In genomic region chr4:36560997-36561396, GRCm38 (mm10) we compare ENCODE assay signal across 32 mouse cellular contexts.
"Had no signal": no experiment of that assay in that cellular context is flagged by ENCODE, and none has a peak within 500 bp of the region (broad histone marks: within the 10 kb centered on the region; RNA-seq: fewer than 3 reads in every experiment).

No protein-coding gene starts in this region.

- H3K36me3 ChIP-seq: limb, embryonic 10.5 days; limb, embryonic 12.5 days; limb, embryonic 13.5 days; limb, embryonic 15.5 days; liver, embryonic 12.5 days; liver, embryonic 13.5 days; liver, embryonic 15.5 days; lung, embryonic 15.5 days; midbrain, embryonic 10.5 days; midbrain, embryonic 12.5 days; midbrain, embryonic 13.5 days; midbrain, embryonic 15.5 days; neural tube, embryonic 12.5 days had no signal

- H3K27me3 ChIP-seq: limb, embryonic 12.5 days; limb, embryonic 13.5 days; limb, embryonic 15.5 days; liver, embryonic 12.5 days; liver, embryonic 13.5 days; liver, embryonic 15.5 days; lung, embryonic 15.5 days; megakaryocyte, embryonic 14.5 days; midbrain, embryonic 12.5 days; midbrain, embryonic 13.5 days; midbrain, embryonic 15.5 days; neural tube, embryonic 12.5 days had no signal

- H3K9me3 ChIP-seq: limb, embryonic 10.5 days; limb, embryonic 12.5 days; limb, embryonic 13.5 days; limb, embryonic 15.5 days; liver, embryonic 12.5 days; liver, embryonic 13.5 days; liver, embryonic 15.5 days; lung, embryonic 15.5 days; megakaryocyte, embryonic 14.5 days; midbrain, embryonic 10.5 days; midbrain, embryonic 12.5 days; midbrain, embryonic 13.5 days; midbrain, embryonic 15.5 days; neural tube, embryonic 12.5 days had no signal

- H3K27ac ChIP-seq: limb, embryonic 10.5 days; limb, embryonic 12.5 days; limb, embryonic 13.5 days; limb, embryonic 15.5 days; liver, embryonic 12.5 days; liver, embryonic 13.5 days; liver, embryonic 14.5 days; liver, embryonic 15.5 days; lung, embryonic 15.5 days; macrophage; midbrain, embryonic 10.5 days; midbrain, embryonic 12.5 days; midbrain, embryonic 13.5 days; midbrain, embryonic 15.5 days; neural tube, embryonic 12.5 days had no signal

- DNase-seq: left cerebral cortex, postnatal 4 days; liver; liver, embryonic 13.5 days; liver, postnatal 0 days; lung, adult 18-20 months; lung, adult 2 months; lung, embryonic 14.5 days; lung, postnatal 10 days; lung, postnatal 14 days; lung, postnatal 36 days; lung, postnatal 4 days; midbrain, embryonic 14.5 days had no signal

- ATAC-seq: liver, embryonic 12.5 days; liver, postnatal 0 days; lung, postnatal 0 days; midbrain, embryonic 13.5 days; midbrain, embryonic 15.5 days; midbrain, embryonic 16.5 days had no signal

- H3K4me1 ChIP-seq: limb, embryonic 10.5 days; limb, embryonic 12.5 days; limb, embryonic 13.5 days; limb, embryonic 15.5 days; liver, embryonic 12.5 days; liver, embryonic 13.5 days; liver, embryonic 15.5 days; lung, embryonic 15.5 days; megakaryocyte, embryonic 14.5 days; midbrain, embryonic 10.5 days; midbrain, embryonic 12.5 days; midbrain, embryonic 13.5 days; midbrain, embryonic 15.5 days; neural tube, embryonic 12.5 days had no signal

- H3K4me3 ChIP-seq: limb, embryonic 10.5 days; limb, embryonic 12.5 days; limb, embryonic 13.5 days; limb, embryonic 15.5 days; liver, embryonic 12.5 days; liver, embryonic 13.5 days; liver, embryonic 15.5 days; lung, embryonic 15.5 days; megakaryocyte, embryonic 14.5 days; midbrain, embryonic 10.5 days; midbrain, embryonic 12.5 days; midbrain, embryonic 13.5 days; midbrain, embryonic 15.5 days; myocyte; neural tube, embryonic 12.5 days had no signal

- H3K4me2 ChIP-seq: limb, embryonic 12.5 days; limb, embryonic 13.5 days; limb, embryonic 15.5 days; liver, embryonic 11.5 days; liver, embryonic 12.5 days; liver, embryonic 13.5 days; liver, embryonic 15.5 days; lung, embryonic 14.5 days; lung, embryonic 15.5 days; midbrain, embryonic 11.5 days; midbrain, embryonic 12.5 days; midbrain, embryonic 13.5 days; midbrain, embryonic 15.5 days; neural tube, embryonic 12.5 days had no signal

- H3K9ac ChIP-seq: limb, embryonic 12.5 days; limb, embryonic 13.5 days; limb, embryonic 15.5 days; liver, embryonic 12.5 days; liver, embryonic 13.5 days; liver, embryonic 14.5 days; liver, embryonic 15.5 days; liver, postnatal 0 days; lung, embryonic 14.5 days; lung, embryonic 15.5 days; midbrain, embryonic 12.5 days; midbrain, embryonic 13.5 days; midbrain, embryonic 15.5 days; neural tube, embryonic 12.5 days had no signal
